Mouse (Mus musculus) frontal cortex, adult 2 months (tissue): ENCODE measurements around the gene Smco2. TPM values are rescaled to one million over a fixed set of nuclear protein-coding genes. Genes with fewer than 3 reads are reported as not detected.
"Not testable (repeated sequence)": the region's sequence is repeated elsewhere in the genome, so short reads cannot be mapped to it uniquely, and the experiment has no call there.

ENCODE experiments used
- DNase-seq, 2 experiments: peaks; one replicate each; pipeline ENCODE4 v3.0.0; 2022; ENCODE audit warnings: low spot score in 1 of 2; ENCODE audit errors: extremely low spot score in 1 of 2
- polyA plus RNA-seq: library from polyadenylated mRNA; depleted of rRNA; stranded (reverse); fragments of >200 nt; gene quantifications from 2 replicates; pipeline ENCODE4 v1.2.3, GENCODE M21; 2012

Smco2 gene
- polyA plus RNA-seq, 1 experiment: 0.20 TPM

- DNase-seq: no peak
Observed at GRCm38 (mm10) chr6:146855185-146855584, 5.3 kb downstream of the Smco2 start.

GRCm38 (mm10) chr6:146857386-146857785 is 7.5 kb downstream of the Smco2 start:
- no peak for DNase-seq

- no peak for DNase-seq
Observed at GRCm38 (mm10) chr6:146863154-146863553, 13.2 kb downstream of the Smco2 start.

GRCm38 (mm10) chr6:146864370-146864769 is 14.5 kb downstream of the Smco2 start:
- not testable (repeated sequence) for DNase-seq

GRCm38 (mm10) chr6:146865701-146866100 is 15.8 kb downstream of the Smco2 start:
- DNase-seq: no peak

GRCm38 (mm10) chr6:146871975-146872374 is 22.1 kb downstream of the Smco2 start:
- DNase-seq: no peak

GRCm38 (mm10) chr6:146874415-146874814 is 24.5 kb downstream of the Smco2 start:
- DNase-seq: no peak

- no peak for DNase-seq
Observed at GRCm38 (mm10) chr6:146876820-146877219, 26.9 kb downstream of the Smco2 start.

- DNase-seq: peak; percentile 88 to 89
Observed at GRCm38 (mm10) chr6:146877425-146878045, 27.6 kb downstream of the Smco2 start.

- no peak for DNase-seq
Observed at GRCm38 (mm10) chr6:146878926-146879325, 29.0 kb downstream of the Smco2 start.

GRCm38 (mm10) chr6:146879856-146880255 is 30.0 kb downstream of the Smco2 start:
- DNase-seq: no peak

- no peak for DNase-seq
Observed at GRCm38 (mm10) chr6:146880296-146880695, 30.4 kb downstream of the Smco2 start.

- no peak for DNase-seq
Observed at GRCm38 (mm10) chr6:146881896-146882770, 32.2 kb downstream of the Smco2 start.

GRCm38 (mm10) chr6:146883426-146883825 is 33.5 kb downstream of the Smco2 start:
- peak in 1 of 2 experiments; percentile 32 for DNase-seq

- no peak for DNase-seq
Observed at GRCm38 (mm10) chr6:146884171-146884570, 34.3 kb downstream of the Smco2 start.

GRCm38 (mm10) chr6:146884851-146885250 is 34.9 kb downstream of the Smco2 start:
- DNase-seq: no peak

GRCm38 (mm10) chr6:146887958-146888659 is 38.2 kb downstream of the Smco2 start, which contains the start of gene Ppfibp1:
Ppfibp1 (plus strand) TSS chr6:146888487.
- DNase-seq: peak; percentile 69 to 94

- DNase-seq: no peak
Observed at GRCm38 (mm10) chr6:146888660-146889490, 39.0 kb downstream of the Smco2 start.

- no peak for DNase-seq
Observed at GRCm38 (mm10) chr6:146890215-146890614, 40.3 kb downstream of the Smco2 start.

- DNase-seq: no peak
Observed at GRCm38 (mm10) chr6:146890633-146891032, 40.7 kb downstream of the Smco2 start.
